23 mouse cellular contexts compared by ENCODE assay signal in the genomic region with DNA sequence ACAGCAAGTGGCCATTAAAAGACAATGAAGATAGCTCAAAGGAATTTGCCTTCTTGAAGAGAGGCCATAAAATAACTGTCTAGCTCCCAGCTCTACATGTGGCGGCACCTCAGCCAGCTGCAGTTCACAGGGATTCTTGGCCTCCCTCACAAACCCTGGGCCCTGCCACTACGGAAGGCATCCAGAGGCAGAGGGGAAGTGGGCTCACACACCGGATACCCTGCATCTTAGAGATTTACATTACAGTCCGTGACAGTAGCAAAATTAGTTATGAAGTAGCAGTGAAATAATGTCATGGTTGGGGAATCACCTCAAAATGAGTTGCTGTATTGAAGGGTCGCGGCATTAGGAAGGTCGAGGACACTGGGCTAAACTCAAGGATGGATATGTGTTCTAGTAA. TPM values are rescaled to one million over a fixed set of nuclear protein-coding genes. Genes with fewer than 3 reads are reported as not detected.
DNase-seq lines count a peak whose midpoint lies in the region; ATAC-seq lines count a peak whose summit lies in the region.
"Had no signal": no experiment of that assay in that cellular context is flagged by ENCODE, and none has a peak within 500 bp of the region (broad histone marks: within the 10 kb centered on the region; RNA-seq: fewer than 3 reads in every experiment).

No protein-coding gene starts in this region.

- 50% methylated on average over 7 of the region's 7 CpGs for WGBS in neural tube, embryonic 13.5 days
- 53% methylated on average over 7 of the region's 7 CpGs for WGBS in neural tube, embryonic 15.5 days

- 0 out of 2 replicates have a peak overlapping the region, but pooled peaks have one; percentile 14 for H3K9ac ChIP-seq in neural tube, embryonic 13.5 days
- H3K9ac ChIP-seq in neural tube, embryonic 15.5 days (replicated peaks) = no peak overlapping the region
- H3K9ac ChIP-seq: forebrain, embryonic 15.5 days; heart, embryonic 15.5 days; hindbrain, embryonic 12.5 days; liver, embryonic 14.5 days; midbrain, embryonic 13.5 days; stomach, embryonic 15.5 days had no signal

- peaks cover 2% of the 10 kb centered on the region for H3K4me1 ChIP-seq in neural tube, embryonic 13.5 days (replicated peaks)
- H3K4me1 ChIP-seq in neural tube, embryonic 15.5 days = peaks cover 1% of the 10 kb centered on the region

- H3K27ac ChIP-seq in neural tube, embryonic 13.5 days (replicated peaks) = no peak overlapping the region
- no peak overlapping the region for H3K27ac ChIP-seq in neural tube, embryonic 15.5 days (replicated peaks)
- H3K27ac ChIP-seq: embryonic facial prominence, embryonic 10.5 days; forebrain, embryonic 15.5 days; heart, embryonic 15.5 days; hindbrain, embryonic 12.5 days; liver, embryonic 14.5 days; midbrain, embryonic 13.5 days; stomach, embryonic 15.5 days had no signal

- ATAC-seq in neural tube, embryonic 13.5 days (ENCODE audit: low read depth) = no peak
- no peak for ATAC-seq in neural tube, embryonic 15.5 days (ENCODE audit: low FRiP score)
- ATAC-seq: forebrain, embryonic 15.5 days; intestine, embryonic 16.5 days; midbrain, embryonic 13.5 days had no signal

- H3K36me3 ChIP-seq in neural tube, embryonic 13.5 days = peaks cover 6% of the 10 kb centered on the region; the same call in 1 of the 2 replicates
- H3K36me3 ChIP-seq in neural tube, embryonic 15.5 days = peaks cover 10% of the 10 kb centered on the region
- H3K36me3 ChIP-seq: embryonic facial prominence, embryonic 10.5 days; forebrain, embryonic 15.5 days; heart, embryonic 15.5 days; stomach, embryonic 15.5 days had no signal

- no peaks in the 10 kb centered on the region for H3K27me3 ChIP-seq in neural tube, embryonic 13.5 days
- H3K27me3 ChIP-seq in neural tube, embryonic 15.5 days (replicated peaks) = no peaks in the 10 kb centered on the region
- H3K27me3 ChIP-seq: forebrain, embryonic 15.5 days; heart, embryonic 15.5 days; hindbrain, embryonic 12.5 days; midbrain, embryonic 13.5 days; stomach, embryonic 15.5 days had no signal

- H3K4me3 ChIP-seq in neural tube, embryonic 13.5 days = no peak overlapping the region
- H3K4me3 ChIP-seq in neural tube, embryonic 15.5 days (replicated peaks) = no peak overlapping the region
- H3K4me3 ChIP-seq: embryonic facial prominence, embryonic 10.5 days; erythroblast, embryonic 14.5 days; forebrain, embryonic 15.5 days; heart, embryonic 15.5 days; hindbrain, embryonic 12.5 days; midbrain, embryonic 13.5 days; stomach, embryonic 15.5 days had no signal

- H3K9me3 ChIP-seq in neural tube, embryonic 13.5 days = no peaks in the 10 kb centered on the region
- H3K9me3 ChIP-seq in neural tube, embryonic 15.5 days (replicated peaks) = no peaks in the 10 kb centered on the region
- H3K9me3 ChIP-seq: embryonic facial prominence, embryonic 10.5 days; forebrain, embryonic 15.5 days; heart, embryonic 15.5 days; hindbrain, embryonic 12.5 days; midbrain, embryonic 13.5 days; stomach, embryonic 15.5 days had no signal

- peak; percentile 42 for DNase-seq in T-cell, adult 2 months (ENCODE audit: low spot score)
- DNase-seq in mesoderm, embryonic 11.5 days (ENCODE audit: low read depth, low spot score) = peak; percentile 27
- DNase-seq in adrenal gland, adult 2 months = no peak
- no peak for DNase-seq in layer of hippocampus, postnatal 14 days (ENCODE audit: low spot score in 2 of 2)
- DNase-seq in adipocyte (ENCODE audit: low spot score) = no peak
- DNase-seq: adrenal gland, postnatal 10 days; cerebellum, adult 9-10 months; heart, adult 18-20 months; kidney, postnatal 36 days; left cerebral cortex, postnatal 4 days; lung, postnatal 10 days; right cerebral cortex, postnatal 4 days had no signal

- H3K4me2 ChIP-seq in neural tube, embryonic 13.5 days = no peak overlapping the region
- H3K4me2 ChIP-seq in neural tube, embryonic 15.5 days = no peak overlapping the region
- H3K4me2 ChIP-seq: forebrain, embryonic 15.5 days; heart, embryonic 15.5 days; hindbrain, embryonic 12.5 days; midbrain, embryonic 13.5 days; stomach, embryonic 15.5 days had no signal

RNA-seq across cellular contexts. Expression of a gene that starts 4.8 kb away (rescaled TPM):
- 13.9 and 14.4 TPM in 2 replicates for polyA plus RNA-seq in neural tube, embryonic 13.5 days (2015; fragmentation: Nextera tagmentation; extraction: Ambion mirVana)
- 12.4 and 14.4 TPM in 2 replicates for polyA plus RNA-seq in neural tube, embryonic 15.5 days (2015; fragmentation: Nextera tagmentation; extraction: Ambion mirVana)
- total RNA-seq in adrenal gland, adult 2 months (2021) = 10 to 100 TPM in 1 of 2 experiments, 1 to 10 TPM in 1; 8.8 to 10.7 TPM
- polyA plus RNA-seq in adrenal gland, adult 2 months (2012; rRNA removed) = 5.2 and 5.3 TPM in 2 replicates
- total RNA-seq in layer of hippocampus, postnatal 14 days (2021) = 10 to 100 TPM; 13.1 to 17.9 TPM

RNA-seq across cellular contexts. Expression of a gene that starts 12.0 kb away (rescaled TPM):
- 14.9 and 16.6 TPM in 2 replicates for polyA plus RNA-seq in neural tube, embryonic 13.5 days (2015; fragmentation: Nextera tagmentation; extraction: Ambion mirVana)
- polyA plus RNA-seq in neural tube, embryonic 15.5 days (2015; fragmentation: Nextera tagmentation; extraction: Ambion mirVana) = 20.3 and 21.6 TPM in 2 replicates
- total RNA-seq in adrenal gland, adult 2 months (2021) = 10 to 100 TPM; 20.8 to 32.3 TPM
- polyA plus RNA-seq in adrenal gland, adult 2 months (2012; rRNA removed) = 23.8 and 25.2 TPM in 2 replicates
- 10 to 100 TPM; 14.8 to 17.5 TPM for total RNA-seq in layer of hippocampus, postnatal 14 days (2021)

RNA-seq across cellular contexts. Expression of a gene that starts 40.9 kb away (rescaled TPM):
- polyA plus RNA-seq in neural tube, embryonic 13.5 days (2015; fragmentation: Nextera tagmentation; extraction: Ambion mirVana) = 3.1 and 3.5 TPM in 2 replicates
- 2.5 and 5.1 TPM in 2 replicates for polyA plus RNA-seq in neural tube, embryonic 15.5 days (2015; fragmentation: Nextera tagmentation; extraction: Ambion mirVana)
- 1 to 10 TPM; 8.9 to 9.2 TPM for total RNA-seq in adrenal gland, adult 2 months (2021)
- 15.7 and 16.9 TPM in 2 replicates for polyA plus RNA-seq in adrenal gland, adult 2 months (2012; rRNA removed)
- 1 to 10 TPM; 8.2 to 9.1 TPM for total RNA-seq in layer of hippocampus, postnatal 14 days (2021)

Comparison
In these comparisons a context has a peak if more than half of its experiments do, and no peak if none do; other contexts are left out.
1. DNase-seq: peak in T-cell, adult 2 months (single experiment) and mesoderm, embryonic 11.5 days (single experiment); none in adrenal gland, adult 2 months (single experiment), layer of hippocampus, postnatal 14 days (0 of 2) and adipocyte (single experiment).